Mouse (Mus musculus) embryonic fibroblast, embryonic 13.5 days (primary cell): ENCODE results near the gene Oprm1.

Source experiments
- CTCF ChIP-seq: IDR thresholded peaks from 2 replicates; pipeline ENCODE4 v1.5.1; 2011; ENCODE audit warnings: mild to moderate bottlenecking, control low read depth, low read length, moderate library complexity, borderline replicate concordance; ENCODE audit not compliant: insufficient read depth
- POLR2A ChIP-seq: IDR thresholded peaks from 2 replicates; pipeline ENCODE4 v1.6.1; 2011; ENCODE audit warnings: low read depth, mild to moderate bottlenecking, control low read depth, low read length, moderate library complexity

DNA sequence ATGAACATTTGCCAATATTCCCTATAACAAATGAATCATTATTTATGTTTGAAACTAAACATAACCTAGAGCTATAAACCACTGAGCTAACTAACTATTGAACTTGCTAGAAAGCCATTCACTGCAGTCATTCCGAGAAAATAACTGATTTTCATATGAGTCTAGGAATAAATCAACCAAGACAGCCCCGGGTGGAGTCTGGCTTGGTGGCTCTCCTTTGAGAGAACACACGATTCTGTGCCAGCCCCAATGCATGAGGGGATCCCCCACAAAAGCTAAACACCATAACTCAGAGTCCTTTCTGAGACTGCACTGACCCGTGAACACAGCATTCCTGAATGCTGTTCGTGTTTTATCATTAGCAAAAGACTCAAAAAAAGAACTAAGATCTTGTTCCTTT, 302.0 kb downstream of the Oprm1 start:
- TF ChIP-seq CTCF (no peak), POLR2A (no peak)
